Mouse (Mus musculus) testis, adult 2 months (tissue): ENCODE measurements around the gene Rerg.

ENCODE experiments used
- CTCF ChIP-seq: fragments of 200-500 bp; IDR thresholded peaks from 2 replicates; pipeline ENCODE4 v1.5.1; 2012; ENCODE audit warnings: low read depth, mild to moderate bottlenecking, inconsistent platforms, low read length, moderate library complexity; ENCODE audit not compliant: control insufficient read depth, insufficient read depth, insufficient replicate concordance
- POLR2A ChIP-seq: fragments of 200-500 bp; IDR thresholded peaks from 2 replicates; pipeline ENCODE4 v1.6.1; 2012; ENCODE audit warnings: low read depth, mild to moderate bottlenecking, inconsistent platforms, low read length, moderate library complexity; ENCODE audit not compliant: control insufficient read depth

- TF ChIP-seq POLR2A (no peak), CTCF (no peak)
Observed at GRCm38 (mm10) chr6:137190577-137190976, 20.3 kb upstream of the Rerg start.
